Mouse (Mus musculus) hindbrain, embryonic 14.5 days (tissue): ENCODE measurements around the gene Ccnt1. TPM values are rescaled to one million over a fixed set of nuclear protein-coding genes. Genes with fewer than 3 reads are reported as not detected.

Source experiments
- microRNA-seq: library from miRNA; unstranded; fragments of <30 nt; microRNA quantifications from one replicate; pipeline ENCODE4, GENCODE M21; 2016
- polyA plus RNA-seq: library from polyadenylated mRNA; unstranded; fragments of >200 nt; fragmentation: Nextera tagmentation; extraction: Ambion mirVana; gene quantifications from 2 replicates; pipeline ENCODE4 v1.2.1, GENCODE M21; 2014

Gene Ccnt1
- polyA plus RNA-seq, 1 experiment from 2014 or later: 59.8 TPM

Small RNAs within 50 kb of the gene (microRNA-seq; reads per million reads assigned to microRNA genes)
- not detected for gene Mir1291

Other genes with a start within 250 kb of the Ccnt1 start
- gene Olfr284, start 229.9 kb downstream of the Ccnt1 start, polyA plus RNA-seq: not detected in 2 replicates
- gene Olfr283, start 190.0 kb downstream of the Ccnt1 start, polyA plus RNA-seq: not detected in 2 replicates
- not detected in 2 replicates for gene Olfr282, start 139.7 kb downstream of the Ccnt1 start, polyA plus RNA-seq
- gene Olfr281, start 118.3 kb downstream of the Ccnt1 start, polyA plus RNA-seq: not detected in 2 replicates
- not detected in 2 replicates for gene OR5BS1P, start 101.0 kb downstream of the Ccnt1 start, polyA plus RNA-seq
- not detected in 2 replicates for gene Lalba, start 88.2 kb downstream of the Ccnt1 start, polyA plus RNA-seq
- not detected in 2 replicates for gene Olfr279, start 78.5 kb downstream of the Ccnt1 start, polyA plus RNA-seq
- gene Kansl2, start 36.7 kb downstream of the Ccnt1 start, polyA plus RNA-seq: 99.5 and 100 TPM in 2 replicates
- gene 4930415O20Rik, start 81 bp upstream of the Ccnt1 start, polyA plus RNA-seq: not detected in 2 replicates
- 8.4 and 11.0 TPM in 2 replicates for gene Adcy6, start 39.2 kb upstream of the Ccnt1 start, polyA plus RNA-seq
- gene Cacnb3, start 59.9 kb upstream of the Ccnt1 start, polyA plus RNA-seq: 98.3 and 101 TPM in 2 replicates
- 22.5 and 24.2 TPM in 2 replicates for gene Ddx23, start 92.0 kb upstream of the Ccnt1 start, polyA plus RNA-seq
- 6.0 and 6.1 TPM in 2 replicates for gene Rnd1, start 106.5 kb upstream of the Ccnt1 start, polyA plus RNA-seq
- 5.6 and 6.6 TPM in 2 replicates for gene Ccdc65, start 137.3 kb upstream of the Ccnt1 start, polyA plus RNA-seq
- 6.4 and 7.2 TPM in 2 replicates for gene Fkbp11, start 157.3 kb upstream of the Ccnt1 start, polyA plus RNA-seq
- gene Arf3, start 192.3 kb upstream of the Ccnt1 start, polyA plus RNA-seq: 77.2 and 84.7 TPM in 2 replicates
- gene Wnt10b, start 207.2 kb upstream of the Ccnt1 start, polyA plus RNA-seq: not detected in 2 replicates
- gene Wnt1, start 218.9 kb upstream of the Ccnt1 start, polyA plus RNA-seq: 1.9 and 2.1 TPM in 2 replicates
- gene Ddn, start 238.6 kb upstream of the Ccnt1 start, polyA plus RNA-seq: 0.59 and 0.64 TPM in 2 replicates